Mouse (Mus musculus): ENCODE results near the gene Mgat5b. TPM values are rescaled to one million over a fixed set of nuclear protein-coding genes. Genes with fewer than 3 reads are reported as not detected.
"Not testable (repeated sequence)": the region's sequence is repeated elsewhere in the genome, so short reads cannot be mapped to it uniquely, and the experiment has no call there.

Mgat5b gene
- 1 to 10 TPM in 1 of 2 experiments, under 1 TPM in 1; 0.36 to 1.1 TPM for total RNA-seq (2021)
- long read RNA-seq, experiment 1: 0 reads
- long read RNA-seq, experiment 2: 0 reads

- DNase-seq: peak; percentile 90 to 91
Measured at GRCm38 (mm10) chr11:116918323-116919185, at the start of gene Mgat5b. TSS of gene Mgat5b (plus strand) at chr11:116918863.

GRCm38 (mm10) chr11:116869223-116869622 lies 49.4 kb upstream of the Mgat5b start:
- no peak for DNase-seq

- no peak for DNase-seq
Measured at GRCm38 (mm10) chr11:116869641-116870040, 49.0 kb upstream of the Mgat5b start.

- DNase-seq: no peak
Measured at GRCm38 (mm10) chr11:116871538-116871937, 47.1 kb upstream of the Mgat5b start.

DNA sequence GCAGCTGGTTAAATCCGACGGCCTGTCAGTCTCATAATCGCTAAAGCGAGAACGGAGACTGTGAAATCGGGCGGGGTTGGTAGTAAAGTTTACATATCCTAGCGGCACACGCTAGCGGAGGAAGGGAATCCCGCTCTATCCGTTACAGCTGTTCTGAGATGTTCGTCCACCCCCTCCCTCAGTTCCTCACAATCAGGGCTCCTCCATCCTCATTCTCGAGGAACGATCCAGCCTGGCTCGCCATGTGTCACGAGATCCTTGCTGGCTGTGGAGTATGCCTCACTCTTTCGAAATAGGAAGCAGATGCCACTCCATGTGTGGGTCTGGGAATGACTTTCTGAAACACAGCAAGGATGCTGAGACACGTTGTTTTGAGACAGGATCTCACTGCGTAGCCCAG lies 44.7 kb upstream of the Mgat5b start:
- DNase-seq: no peak

DNA sequence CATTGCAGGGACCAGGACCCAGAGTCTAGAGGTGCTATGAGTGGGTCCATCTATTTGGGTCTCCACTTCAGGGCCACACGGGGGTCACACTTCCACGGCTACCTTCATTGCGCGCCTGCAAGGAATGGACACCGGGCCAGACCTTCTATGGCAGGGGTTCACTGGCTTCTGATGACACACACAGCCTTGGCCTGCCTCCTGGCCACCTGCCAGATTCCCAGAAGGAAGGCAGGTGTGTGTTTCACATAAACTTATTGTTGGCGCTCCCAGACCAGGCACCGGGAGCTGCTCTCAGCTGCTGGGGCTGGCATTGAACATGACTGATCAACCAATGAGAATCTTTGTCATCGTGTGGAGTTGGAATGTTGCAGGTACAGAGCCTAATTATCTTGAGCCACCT lies 40.2 kb upstream of the Mgat5b start:
- DNase-seq: peak; percentile 23 to 24

GRCm38 (mm10) chr11:116880839-116881238 lies 37.8 kb upstream of the Mgat5b start:
- DNase-seq: no peak

DNA sequence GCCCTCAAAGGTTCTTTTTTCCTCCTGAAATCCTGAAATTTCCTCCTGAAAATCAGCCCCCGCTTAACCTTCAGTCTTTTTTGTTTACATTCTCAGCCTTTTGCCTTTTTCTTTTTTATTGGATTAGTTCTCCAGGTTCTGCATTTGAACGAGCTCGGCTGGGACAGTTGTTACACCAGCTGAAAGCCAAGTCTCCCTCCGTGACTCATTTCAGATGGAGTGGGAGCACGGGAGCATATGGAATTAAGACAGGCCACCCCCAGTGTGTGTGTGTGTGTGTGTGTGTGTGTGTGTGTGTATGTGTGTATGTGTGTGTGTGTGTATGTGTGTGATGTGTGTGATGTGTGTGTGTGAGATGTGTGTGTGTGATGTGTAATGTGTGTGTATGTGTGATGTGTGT lies 37.2 kb upstream of the Mgat5b start:
- no peak for DNase-seq

GRCm38 (mm10) chr11:116882446-116882845 lies 36.2 kb upstream of the Mgat5b start:
- no peak for DNase-seq

- no peak for DNase-seq
Measured at GRCm38 (mm10) chr11:116884061-116884460, 34.6 kb upstream of the Mgat5b start.

GRCm38 (mm10) chr11:116885275-116886151 lies 33.1 kb upstream of the Mgat5b start:
- peak; percentile 74 to 77 for DNase-seq

DNA sequence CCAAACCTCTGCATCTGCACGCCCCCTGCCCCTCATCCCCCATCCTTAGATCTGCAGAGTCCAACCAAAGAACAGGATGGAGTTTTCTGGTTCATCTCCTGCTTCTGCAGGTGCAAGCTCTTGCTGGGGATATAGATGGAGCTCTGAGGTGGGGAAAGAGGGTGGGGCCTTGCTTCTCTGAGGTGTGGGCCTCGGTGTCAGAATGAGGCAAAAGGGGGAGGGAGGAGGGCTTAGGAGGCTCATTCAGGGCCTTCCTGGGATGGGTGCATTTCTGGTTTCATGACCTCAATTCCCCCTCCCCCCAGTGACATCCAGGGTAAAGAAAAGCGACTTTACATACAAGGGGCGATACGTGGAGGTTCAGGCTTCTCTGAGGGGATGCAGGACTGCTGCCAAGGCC lies 31.5 kb upstream of the Mgat5b start:
- no peak for DNase-seq

- no peak for DNase-seq
Measured at GRCm38 (mm10) chr11:116893532-116894442, 24.9 kb upstream of the Mgat5b start.

DNA sequence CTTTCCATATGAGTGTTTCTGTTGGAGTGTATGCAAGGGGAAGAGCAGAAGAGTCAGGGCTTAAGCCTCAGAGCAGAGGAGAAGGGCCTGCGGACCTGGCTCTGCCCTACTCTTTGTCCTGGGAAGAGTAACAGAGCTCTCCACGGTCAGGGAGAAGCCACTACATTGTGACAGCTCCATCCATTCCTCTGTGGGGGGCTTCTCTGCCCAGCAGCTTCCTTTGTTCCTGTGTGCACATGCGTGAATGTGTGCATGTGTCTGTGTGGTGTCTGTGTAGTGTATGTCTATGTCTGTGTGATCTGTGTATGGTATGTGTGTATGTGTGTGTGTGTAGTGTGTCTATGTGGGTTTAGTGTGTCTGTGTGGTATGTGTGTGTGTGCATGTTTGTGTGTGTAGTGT lies 23.3 kb upstream of the Mgat5b start:
- no peak for DNase-seq

DNA sequence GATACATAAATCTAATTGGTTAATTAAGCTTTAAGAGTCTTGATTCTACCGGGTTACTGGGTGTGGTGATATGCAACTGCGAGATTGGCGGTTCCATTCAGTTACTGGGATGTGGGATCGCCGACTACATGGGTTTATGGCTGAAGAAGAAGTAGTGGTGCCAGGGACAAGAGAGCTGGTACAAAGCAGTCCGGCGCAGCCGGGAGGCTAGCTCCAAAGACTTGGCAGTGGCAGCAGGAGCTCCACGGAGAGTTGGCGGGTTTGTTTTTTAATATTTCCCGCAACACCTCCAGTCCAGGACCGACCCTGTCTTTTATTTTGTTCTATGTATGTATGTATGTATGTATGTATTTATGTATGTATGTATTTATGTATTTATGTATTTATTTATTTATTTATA lies 19.4 kb upstream of the Mgat5b start:
- DNase-seq: no peak

DNA sequence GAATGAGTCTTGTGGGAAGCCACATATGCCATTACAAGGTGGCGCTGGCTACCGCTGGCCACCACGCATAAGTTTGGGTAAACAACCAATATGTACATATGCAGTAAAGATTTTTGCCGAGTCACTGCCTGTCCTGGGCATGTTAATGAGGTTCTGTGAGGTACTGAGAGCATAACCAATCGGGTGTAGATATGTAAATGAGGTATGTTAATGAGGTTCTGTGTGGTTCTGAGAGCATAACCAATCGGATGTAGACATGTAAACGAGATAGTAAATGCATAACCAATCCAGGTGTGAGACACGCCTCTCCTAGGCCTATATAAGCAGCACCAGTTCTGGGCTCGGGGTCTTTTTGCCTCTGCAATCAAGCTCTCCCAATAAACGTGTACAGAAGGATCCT lies 16.1 kb upstream of the Mgat5b start:
- DNase-seq: not testable (repeated sequence)

- DNase-seq: peak; percentile 17 to 36
Measured at GRCm38 (mm10) chr11:116905741-116906456, 12.8 kb upstream of the Mgat5b start.

DNA sequence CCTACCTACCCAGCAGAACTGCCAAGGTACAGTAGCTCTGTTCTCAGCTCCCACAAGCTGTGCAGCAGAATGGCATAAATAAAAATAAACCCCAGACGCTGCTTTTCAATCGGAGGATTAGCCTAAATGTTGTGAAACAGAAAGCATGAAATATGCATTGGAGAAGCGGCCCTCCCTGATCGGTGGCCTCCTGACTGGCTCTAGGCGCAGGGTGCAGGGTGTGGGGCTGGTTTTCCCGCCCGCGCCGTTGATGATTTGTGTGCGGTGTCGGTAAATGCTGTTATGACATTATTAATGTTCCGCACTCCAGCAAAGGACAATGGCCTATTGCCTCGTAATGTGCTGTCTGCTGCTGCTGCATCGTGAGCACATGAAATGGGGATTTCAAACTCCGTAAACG lies 5.1 kb upstream of the Mgat5b start:
- DNase-seq: peak in 1 of 2 experiments; percentile 5

DNA sequence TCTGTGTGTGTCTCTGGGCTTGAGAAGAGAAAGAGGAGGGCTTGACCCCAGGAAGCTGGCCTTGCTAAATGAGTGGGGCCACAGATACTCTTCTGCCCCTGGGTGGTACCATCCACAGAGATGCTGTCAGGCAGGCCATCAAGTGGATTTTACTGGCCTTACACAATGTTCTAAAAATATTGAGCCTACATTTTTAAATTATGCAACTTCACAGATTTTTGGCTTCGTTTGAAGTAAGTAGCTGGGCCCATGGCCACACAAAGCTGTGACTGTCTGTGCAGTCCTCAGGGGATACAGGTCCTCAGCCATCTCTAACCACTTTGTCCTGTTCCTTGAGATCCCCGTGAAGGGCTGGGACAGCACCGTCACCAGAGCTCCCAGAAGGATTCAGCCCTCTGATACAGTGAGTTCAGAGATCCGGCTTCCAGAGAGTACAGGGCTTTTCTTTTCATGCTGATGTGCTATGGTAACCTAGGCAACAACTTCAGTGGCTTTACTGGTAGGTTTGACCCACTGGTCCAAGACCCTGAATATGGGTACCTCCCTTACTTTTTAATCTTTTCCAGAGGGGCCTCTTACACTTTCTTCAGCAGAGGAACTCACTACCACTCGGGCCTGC lies 4.3 kb upstream of the Mgat5b start:
- no peak for DNase-seq

- DNase-seq: no peak
Measured at GRCm38 (mm10) chr11:116915241-116915640, 3.4 kb upstream of the Mgat5b start.

DNA sequence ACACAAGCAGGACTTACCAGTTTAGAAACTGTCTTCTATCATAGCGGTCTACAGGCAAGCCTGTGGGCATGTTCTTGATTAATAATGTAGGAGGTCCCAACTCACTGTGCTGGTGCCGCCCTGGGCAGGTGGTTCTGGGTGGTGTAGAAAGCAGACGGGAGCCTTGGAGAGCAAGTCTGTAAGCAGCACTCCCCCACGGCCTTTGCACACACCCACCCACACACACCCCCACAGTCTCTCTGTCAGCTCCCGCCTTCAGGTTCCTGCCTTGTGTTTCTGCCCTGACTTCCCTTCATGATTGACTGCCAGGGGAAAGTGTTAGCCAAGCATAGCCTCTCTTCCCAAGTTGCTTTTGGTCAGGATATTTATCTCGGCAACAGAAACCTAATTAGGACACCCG lies 1.3 kb upstream of the Mgat5b start:
- DNase-seq: no peak
